Mouse (Mus musculus): ENCODE data around the gene Itpr3. TPM values are rescaled to one million over a fixed set of nuclear protein-coding genes. Genes with fewer than 3 reads are reported as not detected.

The Itpr3 gene
- total RNA-seq, 1 experiment = 44.1 TPM

DNA sequence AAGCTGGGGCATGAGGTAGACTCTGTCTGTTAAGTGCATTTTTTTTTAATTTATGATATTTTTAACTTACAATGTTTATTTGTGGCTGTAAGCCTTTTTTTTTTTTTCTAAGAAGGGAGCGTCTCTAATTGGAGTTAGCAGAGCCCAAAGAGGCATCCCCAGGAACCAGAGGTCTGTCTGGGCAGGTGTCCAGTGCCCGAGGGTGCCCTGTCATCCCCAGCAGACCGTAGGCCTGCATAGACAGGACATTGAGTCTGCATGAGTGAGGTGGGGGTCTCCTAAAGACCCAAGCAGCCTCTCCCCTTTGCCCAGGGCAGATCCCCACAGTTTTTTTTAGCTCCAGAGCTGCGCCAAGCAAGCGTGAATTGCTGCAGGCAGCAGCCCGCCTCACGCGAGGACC lies 98.6 kb downstream of the Itpr3 start:
- Histone ChIP-seq H3K27ac (ENCODE audit: insufficient read depth, low read depth, low read length, poor library complexity, severe bottlenecking) (no peak overlapping the region), H3K4me1 (ENCODE audit: control insufficient read depth in 2 of 2, insufficient read depth in 2 of 2, low read length in 2 of 2, poor library complexity in 1 of 2) (peaks cover 0 to 6% of the 10 kb centered on the region in 2 experiments; a peak in 1 of 4 replicates), H3K9ac (ENCODE audit: insufficient read depth, low read depth, low read length, poor library complexity, severe bottlenecking) (no peak overlapping the region), H3K4me3 (ENCODE audit: insufficient read depth in 1 of 2, low read depth in 1 of 2, low read length in 2 of 2, poor library complexity in 1 of 2, severe bottlenecking in 1 of 2) (no peak overlapping the region), H3K36me3 (ENCODE audit: control insufficient read depth, insufficient read depth, low read length, poor library complexity, severe bottlenecking) (no peaks in the 10 kb centered on the region), H3K9me3 (ENCODE audit: control insufficient read depth, insufficient read depth, low read depth, low read length) (no peaks in the 10 kb centered on the region)
- DNase-seq (ENCODE audit: low read depth, low spot score) = no peak
- TF ChIP-seq ZNF384 (IDR thresholded peaks at IDR 0.05; ENCODE audit: low read depth, low read length) (no peak), ZC3H11A (IDR thresholded peaks at IDR 0.05; ENCODE audit: borderline replicate concordance, low read depth, low read length) (no peak), MAFK (IDR thresholded peaks at IDR 0.05; ENCODE audit: insufficient read depth, low read depth, low read length) (no peak), HCFC1 (IDR thresholded peaks at IDR 0.05; ENCODE audit: borderline replicate concordance, insufficient read depth, low read length) (no peak), CHD2 (IDR thresholded peaks at IDR 0.05; ENCODE audit: low read depth, low read length) (no peak)
- in situ Hi-C loops (cut with MboI; ENCODE audit: low sequenced_read_pairs in 2 of 2, unreplicated experiment in 2 of 2) = no loop called here

DNA sequence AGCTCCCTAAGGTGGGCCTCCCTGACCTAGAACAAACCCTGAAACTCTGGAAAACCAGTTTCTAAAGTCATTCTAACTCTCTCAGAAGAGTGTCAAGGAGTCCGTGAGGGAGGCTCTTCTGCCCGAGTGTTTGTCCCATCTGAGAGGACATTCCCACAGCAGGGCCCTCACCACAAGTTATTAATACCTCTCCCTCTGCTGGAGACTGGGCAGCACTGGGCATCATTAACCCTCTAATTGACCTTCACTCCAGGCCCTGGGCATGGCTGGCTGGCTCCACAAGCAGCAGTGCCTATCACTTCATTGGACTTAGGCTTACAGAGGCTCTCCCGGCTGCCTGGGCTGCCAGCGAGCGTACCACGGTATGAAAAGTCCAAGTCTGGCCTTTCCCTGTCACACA lies 101.3 kb downstream of the Itpr3 start:
- Histone ChIP-seq H3K27ac (ENCODE audit: insufficient read depth, low read depth, low read length, poor library complexity, severe bottlenecking) (no peak overlapping the region), H3K4me3 (ENCODE audit: insufficient read depth in 1 of 2, low read depth in 1 of 2, low read length in 2 of 2, poor library complexity in 1 of 2, severe bottlenecking in 1 of 2) (no peak overlapping the region), H3K9me3 (ENCODE audit: control insufficient read depth, insufficient read depth, low read depth, low read length) (no peaks in the 10 kb centered on the region), H3K36me3 (ENCODE audit: control insufficient read depth, insufficient read depth, low read length, poor library complexity, severe bottlenecking) (no peaks in the 10 kb centered on the region), H3K4me1 (ENCODE audit: control insufficient read depth in 2 of 2, insufficient read depth in 2 of 2, low read length in 2 of 2, poor library complexity in 1 of 2) (peaks cover 0 to 4% of the 10 kb centered on the region in 2 experiments; a peak in 2 of 4 replicates), H3K9ac (ENCODE audit: insufficient read depth, low read depth, low read length, poor library complexity, severe bottlenecking) (no peak overlapping the region)
- in situ Hi-C loops (cut with MboI; ENCODE audit: low sequenced_read_pairs in 2 of 2, unreplicated experiment in 2 of 2) = no loop called here
- no peak for DNase-seq (ENCODE audit: low read depth, low spot score)
- TF ChIP-seq MAFK (IDR thresholded peaks at IDR 0.05; ENCODE audit: insufficient read depth, low read depth, low read length) = no peak
- TF ChIP-seq ZC3H11A (IDR thresholded peaks at IDR 0.05; ENCODE audit: borderline replicate concordance, low read depth, low read length) = no peak
- TF ChIP-seq ZNF384 (IDR thresholded peaks at IDR 0.05; ENCODE audit: low read depth, low read length) = no peak
- no peak for TF ChIP-seq HCFC1 (IDR thresholded peaks at IDR 0.05; ENCODE audit: borderline replicate concordance, insufficient read depth, low read length)
- no peak for TF ChIP-seq CHD2 (IDR thresholded peaks at IDR 0.05; ENCODE audit: low read depth, low read length)

DNA sequence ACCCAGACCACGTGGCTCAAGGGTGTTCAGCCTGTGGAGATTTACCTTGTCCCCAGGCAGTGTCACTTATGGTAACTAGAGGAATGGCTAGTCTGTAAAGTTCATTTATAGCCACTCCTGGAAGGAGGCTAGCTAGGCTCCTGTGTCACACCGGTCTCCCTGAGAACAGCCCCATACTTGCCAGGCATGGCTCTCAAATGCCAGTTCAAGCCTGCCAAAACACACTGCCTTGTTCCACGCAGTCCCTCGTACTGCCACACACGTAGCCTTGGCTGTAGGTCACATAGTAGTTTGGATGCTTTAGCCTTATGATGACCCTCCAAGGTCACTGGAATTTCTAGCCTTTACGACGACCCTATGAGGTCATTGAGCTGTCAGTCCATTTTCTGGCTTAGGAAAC lies 102.1 kb downstream of the Itpr3 start:
- in situ Hi-C loops (cut with MboI; ENCODE audit: low sequenced_read_pairs in 2 of 2, unreplicated experiment in 2 of 2) = no loop called here

DNA sequence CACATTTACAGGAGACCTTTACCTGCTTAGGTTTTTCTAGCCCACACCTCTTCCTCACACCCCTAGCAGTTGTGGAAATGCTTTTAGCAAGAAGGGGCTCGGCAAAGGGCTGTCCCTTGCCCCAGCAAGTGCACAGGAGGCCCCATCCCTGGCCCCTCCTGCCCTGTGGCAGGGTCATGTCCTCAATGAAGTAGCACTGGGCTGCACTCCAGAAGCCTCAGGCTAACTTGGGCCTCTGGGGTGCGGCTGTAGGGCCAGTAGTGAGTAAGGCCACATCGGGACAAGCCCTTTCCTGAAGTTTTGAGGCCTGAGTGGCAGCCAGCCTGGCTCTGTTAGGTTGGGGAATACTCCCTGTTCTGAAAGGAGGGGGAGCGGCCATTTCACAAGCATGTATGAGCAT lies 103.8 kb downstream of the Itpr3 start:
- in situ Hi-C loops (cut with MboI; ENCODE audit: low sequenced_read_pairs in 2 of 2, unreplicated experiment in 2 of 2) = no loop called here
- no peaks in the 10 kb centered on the region for H3K9me3 ChIP-seq (ENCODE audit: control insufficient read depth, insufficient read depth, low read depth, low read length)
- no peak overlapping the region for H3K27ac ChIP-seq (ENCODE audit: insufficient read depth, low read depth, low read length, poor library complexity, severe bottlenecking)
- H3K4me1 ChIP-seq (ENCODE audit: control insufficient read depth in 2 of 2, insufficient read depth in 2 of 2, low read length in 2 of 2, poor library complexity in 1 of 2) = no peaks in the 10 kb centered on the region; a peak in 1 of 4 replicates
- TF ChIP-seq MAFK (IDR thresholded peaks at IDR 0.05; ENCODE audit: insufficient read depth, low read depth, low read length) = no peak
- no peak for TF ChIP-seq CHD2 (IDR thresholded peaks at IDR 0.05; ENCODE audit: low read depth, low read length)
- TF ChIP-seq HCFC1 (IDR thresholded peaks at IDR 0.05; ENCODE audit: borderline replicate concordance, insufficient read depth, low read length) = no peak
- TF ChIP-seq ZNF384 (IDR thresholded peaks at IDR 0.05; ENCODE audit: low read depth, low read length) = no peak
- TF ChIP-seq ZC3H11A (IDR thresholded peaks at IDR 0.05; ENCODE audit: borderline replicate concordance, low read depth, low read length) = no peak
- no peaks in the 10 kb centered on the region for H3K36me3 ChIP-seq (ENCODE audit: control insufficient read depth, insufficient read depth, low read length, poor library complexity, severe bottlenecking)
- no peak overlapping the region for H3K4me3 ChIP-seq (ENCODE audit: insufficient read depth in 1 of 2, low read depth in 1 of 2, low read length in 2 of 2, poor library complexity in 1 of 2, severe bottlenecking in 1 of 2)
- DNase-seq (ENCODE audit: low read depth, low spot score) = no peak
- H3K9ac ChIP-seq (ENCODE audit: insufficient read depth, low read depth, low read length, poor library complexity, severe bottlenecking) = no peak overlapping the region

More for the DNA sequence above, 102.1 kb downstream of the Itpr3 start:
- H3K4me1 ChIP-seq (ENCODE audit: control insufficient read depth in 2 of 2, insufficient read depth in 2 of 2, low read length in 2 of 2, poor library complexity in 1 of 2) = no peaks in the 10 kb centered on the region; a peak in 1 of 4 replicates
- TF ChIP-seq ZNF384 (IDR thresholded peaks at IDR 0.05; ENCODE audit: low read depth, low read length) (no peak), CHD2 (IDR thresholded peaks at IDR 0.05; ENCODE audit: low read depth, low read length) (no peak), ZC3H11A (IDR thresholded peaks at IDR 0.05; ENCODE audit: borderline replicate concordance, low read depth, low read length) (no peak), HCFC1 (IDR thresholded peaks at IDR 0.05; ENCODE audit: borderline replicate concordance, insufficient read depth, low read length) (no peak), MAFK (IDR thresholded peaks at IDR 0.05; ENCODE audit: insufficient read depth, low read depth, low read length) (no peak)
- H3K4me3 ChIP-seq (ENCODE audit: insufficient read depth in 1 of 2, low read depth in 1 of 2, low read length in 2 of 2, poor library complexity in 1 of 2, severe bottlenecking in 1 of 2) = no peak overlapping the region
- no peaks in the 10 kb centered on the region for H3K36me3 ChIP-seq (ENCODE audit: control insufficient read depth, insufficient read depth, low read length, poor library complexity, severe bottlenecking)
- no peaks in the 10 kb centered on the region for H3K9me3 ChIP-seq (ENCODE audit: control insufficient read depth, insufficient read depth, low read depth, low read length)
- no peak for DNase-seq (ENCODE audit: low read depth, low spot score)
- no peak overlapping the region for H3K27ac ChIP-seq (ENCODE audit: insufficient read depth, low read depth, low read length, poor library complexity, severe bottlenecking)
- no peak overlapping the region for H3K9ac ChIP-seq (ENCODE audit: insufficient read depth, low read depth, low read length, poor library complexity, severe bottlenecking)

All from ES-E14 (cell line).